Mouse (Mus musculus): ENCODE results near the gene Mink1. TPM values are rescaled to one million over a fixed set of nuclear protein-coding genes. Genes with fewer than 3 reads are reported as not detected.

Mink1 gene
- total and polyA plus RNA-seq, 2 experiments from 2014 or later = 17.1 to 80.9 TPM

GRCm38 (mm10) chr11:70635601-70636000 is 72.9 kb downstream of the Mink1 start:
- H3K27ac ChIP-seq (ENCODE audit: low read depth, low read length) = no peak overlapping the region
- 83% methylated on average over 4 of the region's 4 CpGs for WGBS
- H3K9ac ChIP-seq (replicated peaks; ENCODE audit: low read length, poor library complexity, severe bottlenecking) = no peak overlapping the region
- no peaks in the 10 kb centered on the region for H3K4me1 ChIP-seq (ENCODE audit: insufficient read depth, low read length)
- ATAC-seq (ENCODE audit: low FRiP score) (no peak), DNase-seq (ENCODE audit: low spot score) (no peak)
- H3K27me3 ChIP-seq (ENCODE audit: insufficient read depth, low read length) = no peaks in the 10 kb centered on the region
- no peak overlapping the region for H3K4me2 ChIP-seq (ENCODE audit: low read depth, low read length, poor library complexity, severe bottlenecking)
- H3K9me3 ChIP-seq (ENCODE audit: low read length) = no peaks in the 10 kb centered on the region
- TF ChIP-seq CTCF (IDR thresholded peaks at IDR 0.05) = no peak
- H3K36me3 ChIP-seq (ENCODE audit: insufficient read depth, low read length) = no peaks in the 10 kb centered on the region
- no peak overlapping the region for H3K4me3 ChIP-seq (ENCODE audit: low read depth, low read length)

GRCm38 (mm10) chr11:70637764-70638163 is 75.1 kb downstream of the Mink1 start:
- H3K4me1 ChIP-seq (ENCODE audit: insufficient read depth, low read length) = no peaks in the 10 kb centered on the region
- no peak overlapping the region for H3K4me2 ChIP-seq (ENCODE audit: low read depth, low read length, poor library complexity, severe bottlenecking)
- no peak for TF ChIP-seq CTCF (IDR thresholded peaks at IDR 0.05)
- no peak overlapping the region for H3K4me3 ChIP-seq (ENCODE audit: low read depth, low read length)
- no peaks in the 10 kb centered on the region for H3K9me3 ChIP-seq (ENCODE audit: low read length)
- WGBS = 94% methylated on average over 1 of the region's 1 CpGs
- H3K9ac ChIP-seq (replicated peaks; ENCODE audit: low read length, poor library complexity, severe bottlenecking) = no peak overlapping the region
- ATAC-seq (ENCODE audit: low FRiP score) = no peak
- no peaks in the 10 kb centered on the region for H3K27me3 ChIP-seq (ENCODE audit: insufficient read depth, low read length)
- H3K36me3 ChIP-seq (ENCODE audit: insufficient read depth, low read length) = no peaks in the 10 kb centered on the region
- H3K27ac ChIP-seq (ENCODE audit: low read depth, low read length) = no peak overlapping the region
- DNase-seq (ENCODE audit: low spot score) = no peak

- Histone ChIP-seq H3K9ac (replicated peaks; ENCODE audit: low read length, poor library complexity, severe bottlenecking) (no peak overlapping the region), H3K4me3 (ENCODE audit: low read depth, low read length) (no peak overlapping the region), H3K4me1 (ENCODE audit: insufficient read depth, low read length) (no peaks in the 10 kb centered on the region), H3K27ac (ENCODE audit: low read depth, low read length) (no peak overlapping the region), H3K36me3 (ENCODE audit: insufficient read depth, low read length) (no peaks in the 10 kb centered on the region; the same call in 1 of the 2 replicates), H3K4me2 (ENCODE audit: low read depth, low read length, poor library complexity, severe bottlenecking) (no peak overlapping the region), H3K9me3 (ENCODE audit: low read length) (no peaks in the 10 kb centered on the region), H3K27me3 (ENCODE audit: insufficient read depth, low read length) (no peaks in the 10 kb centered on the region)
- no peak for DNase-seq (ENCODE audit: low spot score)
- no peak for TF ChIP-seq CTCF (IDR thresholded peaks at IDR 0.05)
- no peak for ATAC-seq (ENCODE audit: low FRiP score)
- 76% methylated on average over 1 of the region's 1 CpGs for WGBS
These were observed 75.6 kb downstream of the Mink1 start for GRCm38 (mm10) chr11:70638293-70638692.

- H3K4me1 ChIP-seq (ENCODE audit: insufficient read depth, low read length) = no peaks in the 10 kb centered on the region
- H3K9ac ChIP-seq (replicated peaks; ENCODE audit: low read length, poor library complexity, severe bottlenecking) = no peak within 1 kb of the TSS
- H3K4me3 ChIP-seq (ENCODE audit: low read depth, low read length) = no peak within 1 kb of the TSS
- H3K27me3 ChIP-seq (ENCODE audit: insufficient read depth, low read length) = no peaks in the 10 kb centered on the region
- H3K27ac ChIP-seq (ENCODE audit: low read depth, low read length) = no peak within 1 kb of the TSS
- no peaks in the 10 kb centered on the region; the same call in 1 of the 2 replicates for H3K36me3 ChIP-seq (ENCODE audit: insufficient read depth, low read length)
- H3K9me3 ChIP-seq (ENCODE audit: low read length) = no peaks in the 10 kb centered on the region
- no peak for DNase-seq (ENCODE audit: low spot score)
- H3K4me2 ChIP-seq (ENCODE audit: low read depth, low read length, poor library complexity, severe bottlenecking) = no peak within 1 kb of the TSS
- ATAC-seq (ENCODE audit: low FRiP score) = no peak
- TF ChIP-seq CTCF (IDR thresholded peaks at IDR 0.05) = no peak
- 54% methylated on average over 5 of the region's 5 CpGs for WGBS
These were observed 76.1 kb downstream of the Mink1 start, which contains the start of gene Gp1ba for GRCm38 (mm10) chr11:70638714-70639278. Gene Gp1ba (plus strand): TSS chr11:70639122.

- Histone ChIP-seq H3K4me1 (ENCODE audit: insufficient read depth, low read length) (no peaks in the 10 kb centered on the region), H3K27ac (ENCODE audit: low read depth, low read length) (no peak overlapping the region), H3K4me2 (ENCODE audit: low read depth, low read length, poor library complexity, severe bottlenecking) (no peak overlapping the region), H3K9ac (replicated peaks; ENCODE audit: low read length, poor library complexity, severe bottlenecking) (no peak overlapping the region), H3K4me3 (ENCODE audit: low read depth, low read length) (no peak overlapping the region), H3K27me3 (ENCODE audit: insufficient read depth, low read length) (no peaks in the 10 kb centered on the region), H3K9me3 (ENCODE audit: low read length) (no peaks in the 10 kb centered on the region), H3K36me3 (ENCODE audit: insufficient read depth, low read length) (peaks cover 8% of the 10 kb centered on the region)
- 85% methylated on average over 8 of the region's 8 CpGs for WGBS
- ATAC-seq (ENCODE audit: low FRiP score) (no peak), DNase-seq (ENCODE audit: low spot score) (no peak)
- TF ChIP-seq CTCF (IDR thresholded peaks at IDR 0.05) = no peak
These were observed 77.3 kb downstream of the Mink1 start for GRCm38 (mm10) chr11:70639976-70640375.

GRCm38 (mm10) chr11:70641241-70641640 is 78.6 kb downstream of the Mink1 start:
- Histone ChIP-seq H3K9me3 (ENCODE audit: low read length) (no peaks in the 10 kb centered on the region), H3K9ac (replicated peaks; ENCODE audit: low read length, poor library complexity, severe bottlenecking) (no peak overlapping the region), H3K4me2 (ENCODE audit: low read depth, low read length, poor library complexity, severe bottlenecking) (no peak overlapping the region), H3K27me3 (ENCODE audit: insufficient read depth, low read length) (no peaks in the 10 kb centered on the region), H3K27ac (ENCODE audit: low read depth, low read length) (no peak overlapping the region), H3K36me3 (ENCODE audit: insufficient read depth, low read length) (peaks cover 11% of the 10 kb centered on the region), H3K4me3 (ENCODE audit: low read depth, low read length) (no peak overlapping the region), H3K4me1 (ENCODE audit: insufficient read depth, low read length) (peaks cover 7% of the 10 kb centered on the region; the same call in 1 of the 2 replicates)
- DNase-seq (ENCODE audit: low spot score) = no peak
- TF ChIP-seq CTCF (IDR thresholded peaks at IDR 0.05) = no peak
- 86% methylated on average over 7 of the region's 7 CpGs for whole genome bisulfite sequencing
- ATAC-seq (ENCODE audit: low FRiP score) = no peak
